Mouse (Mus musculus) C2C12 (cell line): Measurements from ENCODE around the gene Cxcr6.

ENCODE experiments used
- CEBPB ChIP-seq: IDR thresholded peaks from one replicate; pipeline ENCODE4 v1.6.1; 2011; ENCODE audit warnings: low read depth, mild to moderate bottlenecking, control low read depth, moderate library complexity
- CTCF ChIP-seq: IDR thresholded peaks from one replicate; pipeline ENCODE4 v1.5.1; 2011; ENCODE audit not compliant: control insufficient read depth, insufficient read depth, insufficient read length
- MAX ChIP-seq: IDR thresholded peaks from one replicate; pipeline ENCODE4 v1.6.1; 2011; ENCODE audit warnings: mild to moderate bottlenecking, control low read depth
- MYOD1 ChIP-seq: IDR thresholded peaks from one replicate; pipeline ENCODE4 v1.6.1; 2011; ENCODE audit warnings: low read depth; ENCODE audit not compliant: control insufficient read depth, insufficient read length
- MYOG ChIP-seq: IDR thresholded peaks from one replicate; pipeline ENCODE4 v1.6.1; 2011; ENCODE audit not compliant: control insufficient read depth, insufficient read length; ENCODE audit errors: extremely low read depth
- USF1 ChIP-seq: IDR thresholded peaks from one replicate; pipeline ENCODE4 v1.6.1; 2011; ENCODE audit warnings: low read depth, mild to moderate bottlenecking, control low read depth, moderate library complexity

DNA sequence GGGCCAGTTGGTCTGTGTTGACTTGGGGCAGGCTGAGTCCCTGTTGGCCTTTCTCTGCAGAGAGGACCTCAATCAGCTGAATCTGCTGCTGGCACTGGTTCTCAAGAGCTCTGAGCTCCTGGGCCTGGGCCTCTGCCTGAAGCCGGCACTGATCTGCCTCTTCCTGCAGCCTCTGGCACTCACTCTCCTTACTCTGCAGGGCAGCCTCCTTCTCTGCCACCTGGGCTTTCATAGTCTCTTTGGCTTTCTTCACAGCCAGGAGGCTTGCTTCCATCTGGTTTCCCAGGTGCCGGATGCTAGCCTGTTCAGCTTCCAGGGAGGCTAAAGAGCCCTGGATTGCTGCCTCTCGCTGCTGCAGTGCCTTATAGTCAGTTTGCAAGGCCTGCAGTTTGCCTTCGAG lies 22.6 kb downstream of the Cxcr6 start:
- TF ChIP-seq CTCF (no peak), MYOG (no peak), MAX (no peak), CEBPB (no peak), MYOD1 (no peak), USF1 (no peak)
